Mouse (Mus musculus) testis, adult 2 months (tissue): ENCODE results near the gene Epor. TPM values are rescaled to one million over a fixed set of nuclear protein-coding genes. Genes with fewer than 3 reads are reported as not detected.

ENCODE experiments used
- H3K27ac ChIP-seq: fragments of 200-500 bp; 2 replicates; pipeline ENCODE4 v1.5.1; 2012; ENCODE audit warnings: low read depth, low read length; ENCODE audit not compliant: control insufficient read depth, insufficient read depth
- H3K27me3 ChIP-seq: fragments of 200-500 bp; 2 replicates; pipeline ENCODE4 v1.6.1; 2012; ENCODE audit warnings: mild to moderate bottlenecking, low read length, moderate library complexity; ENCODE audit not compliant: control insufficient read depth, insufficient read depth
- H3K36me3 ChIP-seq: fragments of 200-500 bp; 2 replicates; pipeline ENCODE4 v1.6.1; 2012; ENCODE audit warnings: mild to moderate bottlenecking, low read length; ENCODE audit not compliant: control insufficient read depth, insufficient read depth
- H3K4me1 ChIP-seq: fragments of 200-500 bp; 2 replicates; pipeline ENCODE4 v1.6.1; 2012; ENCODE audit warnings: low read length; ENCODE audit not compliant: control insufficient read depth, insufficient read depth
- H3K4me3 ChIP-seq: fragments of 200-500 bp; 2 replicates; pipeline ENCODE4 v1.5.1; 2012; ENCODE audit warnings: low read depth, mild to moderate bottlenecking, low read length, moderate library complexity, mixed read lengths; ENCODE audit not compliant: control insufficient read depth
- CTCF ChIP-seq: fragments of 200-500 bp; IDR thresholded peaks from 2 replicates; pipeline ENCODE4 v1.5.1; 2012; ENCODE audit warnings: low read depth, mild to moderate bottlenecking, inconsistent platforms, low read length, moderate library complexity; ENCODE audit not compliant: control insufficient read depth, insufficient read depth, insufficient replicate concordance
- POLR2A ChIP-seq: fragments of 200-500 bp; IDR thresholded peaks from 2 replicates; pipeline ENCODE4 v1.6.1; 2012; ENCODE audit warnings: low read depth, mild to moderate bottlenecking, inconsistent platforms, low read length, moderate library complexity; ENCODE audit not compliant: control insufficient read depth
- polyA plus RNA-seq: library from polyadenylated mRNA; depleted of rRNA; stranded (reverse); fragments of >200 nt; gene quantifications from 2 replicates; pipeline ENCODE4 v1.2.3, GENCODE M21; 2012

Epor gene
- polyA plus RNA-seq, 1 experiment: 1.5 TPM

DNA sequence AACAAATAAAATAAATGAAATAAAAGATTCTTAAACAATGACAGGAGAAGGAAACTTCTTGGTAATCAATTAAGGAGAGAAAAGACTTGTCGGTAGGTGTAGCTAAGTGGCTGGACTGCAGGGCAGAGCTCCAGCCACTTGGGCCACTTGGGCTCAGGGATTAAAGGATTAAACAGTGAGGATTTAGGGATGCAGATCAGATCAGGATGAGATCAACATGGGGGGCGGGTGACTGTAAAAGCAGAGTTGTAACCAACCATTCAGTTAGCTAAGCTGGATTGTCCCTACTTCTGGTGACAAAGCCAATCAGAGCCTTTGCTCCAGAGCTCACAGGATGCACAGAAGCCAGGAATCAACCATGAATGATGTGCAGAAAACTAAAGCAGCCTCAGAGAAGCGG lies 20.6 kb upstream of the Epor start:
- Histone ChIP-seq H3K27ac (no peak overlapping the region), H3K4me1 (peaks cover 17% of the 10 kb centered on the region), H3K4me3 (no peak overlapping the region), H3K36me3 (no peaks in the 10 kb centered on the region), H3K27me3 (peaks cover 5% of the 10 kb centered on the region; the same call in 1 of the 2 replicates)
- TF ChIP-seq POLR2A: no peak
- no peak for TF ChIP-seq CTCF

DNA sequence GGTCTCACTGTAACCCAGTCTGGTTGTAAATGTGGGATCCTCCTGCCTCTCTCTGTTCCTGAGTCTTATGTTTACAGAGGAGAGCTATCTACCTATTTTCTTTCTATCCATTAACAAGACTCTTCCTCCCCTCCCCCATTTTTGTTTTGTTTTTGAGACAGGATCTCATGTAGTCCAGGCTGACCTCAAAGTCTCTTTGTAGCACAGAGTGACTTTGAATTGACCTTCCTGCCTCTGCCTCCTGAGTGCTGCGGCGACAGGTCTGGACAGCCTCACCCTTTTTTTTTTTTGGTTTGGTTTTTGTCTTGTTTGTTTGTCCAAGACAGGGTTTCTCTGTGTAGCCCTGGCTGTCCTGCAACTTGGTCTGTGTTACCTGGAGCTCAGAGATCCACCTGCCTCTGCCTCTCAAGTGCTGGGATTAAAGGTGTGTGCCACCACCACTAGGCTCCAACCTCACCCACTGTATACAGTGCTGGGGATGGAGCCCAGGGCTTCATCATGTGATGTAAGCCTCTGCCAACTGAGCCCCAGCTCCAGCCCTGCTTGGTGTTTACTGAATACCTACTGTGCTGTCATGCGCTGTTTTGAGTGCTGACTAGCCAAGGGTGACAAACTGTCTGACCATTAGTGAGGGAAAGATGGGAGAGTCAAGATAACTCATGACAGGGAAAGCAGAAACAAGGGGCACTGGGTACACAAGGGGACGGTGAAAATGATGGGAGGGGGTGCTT lies 15.3 kb upstream of the Epor start:
- Histone ChIP-seq H3K4me3 (no peak overlapping the region), H3K27me3 (no peaks in the 10 kb centered on the region), H3K36me3 (no peaks in the 10 kb centered on the region), H3K27ac (no peak overlapping the region), H3K4me1 (peaks cover 7% of the 10 kb centered on the region)
- TF ChIP-seq POLR2A (no peak), CTCF (no peak)

DNA sequence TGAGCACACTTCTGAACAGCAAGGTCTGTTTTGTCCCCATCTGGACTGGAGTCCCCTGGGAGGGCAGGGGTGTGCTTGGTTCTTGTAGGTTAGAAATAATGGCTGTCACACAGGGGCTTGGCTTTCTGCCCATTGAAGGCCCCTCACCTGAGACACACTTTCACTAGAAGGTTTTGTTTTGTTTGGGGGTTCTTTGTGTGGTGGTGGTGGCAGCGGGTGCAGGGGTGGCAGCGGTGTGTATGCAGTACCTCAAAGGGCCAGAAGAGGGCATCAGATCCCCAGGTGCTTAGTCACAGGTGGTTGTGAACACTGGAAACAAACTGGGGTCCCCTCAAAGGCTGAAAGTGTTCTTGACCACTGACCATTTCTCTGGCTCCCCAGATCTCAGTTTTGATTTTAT lies 14.7 kb upstream of the Epor start:
- Histone ChIP-seq H3K4me1 (peaks cover 7% of the 10 kb centered on the region), H3K27ac (no peak overlapping the region), H3K4me3 (no peak overlapping the region), H3K27me3 (no peaks in the 10 kb centered on the region), H3K36me3 (no peaks in the 10 kb centered on the region)
- no peak for TF ChIP-seq POLR2A
- peak; percentile 75; the same call in 1 of the 2 replicates for TF ChIP-seq CTCF

DNA sequence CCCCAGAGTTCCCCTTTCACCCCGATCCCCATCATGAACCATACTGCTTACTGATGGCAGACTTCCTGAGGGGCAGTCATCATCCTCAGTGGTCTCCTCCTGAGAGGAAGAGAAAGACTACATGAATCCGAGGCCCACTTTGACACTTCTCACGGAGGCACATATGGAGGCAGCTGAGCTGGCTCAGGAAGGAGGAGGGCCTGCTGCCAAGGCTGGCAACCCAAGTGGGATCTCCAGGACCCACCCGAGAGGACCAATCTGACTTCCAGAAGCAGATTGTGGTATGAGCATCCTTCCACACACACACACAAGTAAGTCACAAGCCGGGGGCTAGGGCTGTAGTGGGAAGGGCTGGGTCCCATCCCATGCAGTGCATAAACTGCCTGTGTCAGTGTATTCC lies 14.0 kb upstream of the Epor start:
- Histone ChIP-seq H3K27ac (no peak overlapping the region), H3K4me1 (peaks cover 7% of the 10 kb centered on the region), H3K36me3 (no peaks in the 10 kb centered on the region), H3K4me3 (no peak overlapping the region), H3K27me3 (no peaks in the 10 kb centered on the region)
- TF ChIP-seq CTCF: no peak
- TF ChIP-seq POLR2A: no peak

DNA sequence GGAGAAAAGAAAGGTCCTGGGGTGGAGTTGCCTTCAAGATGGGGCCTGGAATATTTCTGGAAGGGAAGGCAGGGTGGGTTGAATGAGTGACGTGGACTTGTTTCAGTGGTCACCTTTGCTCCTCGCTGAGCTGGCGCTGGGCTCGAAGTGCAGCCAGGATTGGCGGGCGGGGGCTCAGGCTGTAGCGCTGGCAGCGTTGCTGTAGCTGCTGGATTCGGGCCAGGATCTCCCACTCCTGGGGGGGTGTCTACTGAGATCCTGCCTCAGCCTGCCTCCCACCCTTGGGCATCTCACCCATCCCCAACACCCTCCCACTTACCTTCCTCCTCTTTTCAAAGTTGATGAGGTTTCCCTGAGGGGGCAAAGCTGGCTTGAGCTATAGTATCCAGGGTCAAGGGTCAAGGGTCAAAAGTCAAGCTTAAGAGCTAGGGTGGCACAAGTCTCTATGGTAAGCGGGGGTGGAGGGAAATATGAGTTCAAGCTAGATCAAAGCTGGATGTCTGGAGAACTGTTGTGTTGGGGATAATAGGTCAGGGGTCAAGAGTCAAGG lies 13.4 kb upstream of the Epor start:
- Histone ChIP-seq H3K4me3 (no peak overlapping the region), H3K27me3 (no peaks in the 10 kb centered on the region), H3K27ac (no peak overlapping the region), H3K36me3 (no peaks in the 10 kb centered on the region), H3K4me1 (peaks cover 7% of the 10 kb centered on the region)
- TF ChIP-seq CTCF: no peak
- no peak for TF ChIP-seq POLR2A

DNA sequence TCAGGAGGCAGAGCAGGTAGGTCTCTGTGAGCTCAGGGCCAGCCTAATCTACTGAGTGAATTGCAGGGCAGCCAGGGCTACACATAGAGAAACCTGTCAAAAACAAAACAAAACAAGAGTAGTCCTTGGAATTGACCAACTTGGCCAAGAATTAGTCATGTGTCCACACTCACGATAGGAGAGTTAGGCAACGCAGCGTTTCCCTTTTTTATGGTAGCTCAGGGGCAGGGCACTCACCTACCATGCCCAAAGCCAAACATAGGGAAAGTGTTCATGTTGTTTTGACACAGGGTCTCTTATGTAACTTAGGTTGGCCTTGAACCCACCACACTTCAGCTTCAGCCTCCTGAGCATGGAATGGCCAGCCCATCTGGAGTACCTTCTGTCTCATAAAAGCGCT lies 6.0 kb upstream of the Epor start:
- Histone ChIP-seq H3K27ac (no peak overlapping the region), H3K27me3 (no peaks in the 10 kb centered on the region), H3K4me1 (no peaks in the 10 kb centered on the region), H3K4me3 (no peak overlapping the region), H3K36me3 (no peaks in the 10 kb centered on the region)
- TF ChIP-seq CTCF: no peak
- TF ChIP-seq POLR2A: no peak

DNA sequence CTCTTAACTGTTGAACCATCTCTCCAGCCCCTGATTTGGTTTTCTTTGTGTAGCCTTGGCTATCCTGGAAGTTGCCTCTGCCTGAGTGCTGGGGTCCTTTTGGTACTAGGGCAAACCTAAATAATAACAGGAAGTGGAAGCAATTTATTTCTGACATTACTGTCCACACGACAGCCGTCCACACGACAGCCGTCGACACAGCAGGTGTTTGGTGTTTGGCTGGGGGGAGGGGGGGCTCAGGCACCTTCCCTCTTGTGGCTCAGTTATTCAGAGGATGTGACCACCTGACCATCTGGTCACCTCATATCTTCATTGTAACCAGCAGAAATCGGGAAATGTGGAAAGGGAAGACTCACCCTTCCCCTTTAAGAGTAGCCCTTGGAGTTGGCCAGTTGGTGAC lies 5.6 kb upstream of the Epor start:
- H3K27me3 ChIP-seq: no peaks in the 10 kb centered on the region
- no peak overlapping the region for H3K27ac ChIP-seq
- no peaks in the 10 kb centered on the region for H3K36me3 ChIP-seq
- no peak for TF ChIP-seq CTCF
- no peak for TF ChIP-seq POLR2A
- no peak overlapping the region for H3K4me3 ChIP-seq
- H3K4me1 ChIP-seq: no peaks in the 10 kb centered on the region
